Mouse (Mus musculus): ENCODE data around the gene Map2k2. TPM values are rescaled to one million over a fixed set of nuclear protein-coding genes. Genes with fewer than 3 reads are reported as not detected.
A peak's percentile ranks its signal among the peaks of the same experiment; 100 is the strongest.

Gene Map2k2
- total and polyA plus RNA-seq, 3 experiments = 147 to 212 TPM; not detected in 1

DNA sequence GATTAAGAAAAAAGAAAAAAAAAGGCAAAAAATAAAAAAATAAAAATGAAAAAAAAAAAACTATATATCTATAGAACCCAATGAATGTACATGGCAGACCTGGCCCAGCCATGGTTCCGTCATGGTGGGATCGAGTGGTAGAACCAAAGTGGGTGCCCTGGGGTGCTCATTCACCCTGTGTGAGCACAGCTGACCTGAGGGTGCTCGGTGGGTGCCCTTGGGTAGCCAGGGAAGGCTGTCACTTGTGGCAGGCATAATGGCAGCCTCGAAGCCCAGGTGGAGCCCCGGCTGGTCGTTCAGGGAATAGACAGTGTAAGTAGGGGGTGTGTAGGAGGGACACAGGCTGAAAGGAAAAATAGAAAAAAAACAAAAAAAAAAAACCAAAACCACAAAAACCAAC is 45.5 kb downstream of the Map2k2 start:
- no peaks in the 10 kb centered on the region for H3K4me1 ChIP-seq (ENCODE audit: control insufficient read depth in 1 of 2, insufficient read depth in 2 of 2, low read length in 2 of 2)
- no peak for DNase-seq (ENCODE audit: low read depth, low spot score)
- no peaks in the 10 kb centered on the region for H3K27me3 ChIP-seq (ENCODE audit: control insufficient read depth in 1 of 2, insufficient read depth in 2 of 2, low read length in 2 of 2)
- TF ChIP-seq MAFK (IDR thresholded peaks at IDR 0.05; ENCODE audit: borderline replicate concordance, low read depth, low read length) (no peak), CHD1 (IDR thresholded peaks at IDR 0.05; ENCODE audit: low read depth, low read length) (no peak), ZNF384 (IDR thresholded peaks at IDR 0.05; ENCODE audit: low read depth, low read length) (0 out of 2 replicates have a peak, but pooled peaks have one; percentile 25), POLR2A (IDR thresholded peaks at IDR 0.05; ENCODE audit: control insufficient read depth in 1 of 2, insufficient read depth in 1 of 2, low read depth in 1 of 2, low read length in 2 of 2, poor library complexity in 1 of 2) (peak in 1 of 2 experiments; percentile 37; a peak in 1 of 4 replicates), MAZ (IDR thresholded peaks at IDR 0.05; ENCODE audit: low read depth, low read length) (no peak), NRF1 (IDR thresholded peaks at IDR 0.05; ENCODE audit: insufficient read depth, low read depth, low read length, poor library complexity, severe bottlenecking) (no peak), USF1 (IDR thresholded peaks at IDR 0.05; ENCODE audit: low read depth, low read length) (no peak), POLR2AphosphoS2 (IDR thresholded peaks at IDR 0.05; ENCODE audit: low read length) (no peak; the same call in 1 of the 2 replicates), RCOR1 (IDR thresholded peaks at IDR 0.05; ENCODE audit: low read depth, low read length) (no peak), MEF2A (IDR thresholded peaks at IDR 0.05; ENCODE audit: extremely low read depth, insufficient replicate concordance, low read depth, low read length, poor library complexity, severe bottlenecking) (no peak), MYB (IDR thresholded peaks at IDR 0.05; ENCODE audit: low read depth, low read length) (no peak), UBTF (IDR thresholded peaks at IDR 0.05; ENCODE audit: borderline replicate concordance, insufficient read depth, low read depth, low read length) (no peak), GABPA (IDR thresholded peaks at IDR 0.05; ENCODE audit: low read depth, low read length) (no peak), BHLHE40 (IDR thresholded peaks at IDR 0.05; ENCODE audit: borderline replicate concordance, low read depth, low read length) (no peak), ZMIZ1 (IDR thresholded peaks at IDR 0.05; ENCODE audit: low read depth, low read length) (no peak)
- no peaks in the 10 kb centered on the region for H3K9me3 ChIP-seq (replicated peaks; ENCODE audit: insufficient read depth, low read length)
- H3K27ac ChIP-seq (ENCODE audit: control insufficient read depth, low read depth, low read length) = no peak overlapping the region
- H3K36me3 ChIP-seq (ENCODE audit: control insufficient read depth in 1 of 2, insufficient read depth in 2 of 2, low read length in 2 of 2) = peaks cover 0 to 13% of the 10 kb centered on the region in 2 experiments; a peak in 2 of 4 replicates
- no peak overlapping the region for H3K9ac ChIP-seq (ENCODE audit: control insufficient read depth, low read depth, low read length, poor library complexity, severe bottlenecking)
- peaks cover 14% of the 10 kb centered on the region for H3K79me2 ChIP-seq (ENCODE audit: control insufficient read depth, insufficient read depth, low read length, poor library complexity)
- no peak overlapping the region for H3K4me3 ChIP-seq (ENCODE audit: control insufficient read depth in 1 of 2, insufficient read depth in 1 of 2, low read depth in 2 of 2, low read length in 2 of 2)

DNA sequence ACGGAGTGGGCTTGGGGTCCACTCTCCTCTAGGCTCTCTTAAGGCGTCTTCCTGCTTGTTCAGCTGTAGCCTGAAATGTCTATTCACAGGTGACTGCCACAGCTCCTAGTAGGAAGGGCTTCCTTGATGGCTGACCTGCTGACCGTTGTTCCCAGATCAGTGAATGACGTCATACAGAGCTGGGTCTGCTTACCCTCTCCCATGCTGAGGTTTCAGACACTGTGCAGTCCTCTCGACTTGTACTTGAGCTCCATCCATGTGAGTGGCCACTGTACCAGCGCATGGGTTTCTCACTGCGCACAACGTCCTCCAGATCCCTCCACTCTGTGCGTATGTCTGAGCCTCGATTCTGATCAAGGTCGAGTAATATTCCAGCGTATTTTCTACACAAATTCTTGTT is 46.9 kb downstream of the Map2k2 start:
- no peak overlapping the region for H3K27ac ChIP-seq (ENCODE audit: control insufficient read depth, low read depth, low read length)
- no peak overlapping the region for H3K9ac ChIP-seq (ENCODE audit: control insufficient read depth, low read depth, low read length, poor library complexity, severe bottlenecking)
- peaks cover 3% of the 10 kb centered on the region; the same call in 1 of the 2 replicates for H3K79me2 ChIP-seq (ENCODE audit: control insufficient read depth, insufficient read depth, low read length, poor library complexity)
- no peaks in the 10 kb centered on the region for H3K27me3 ChIP-seq (ENCODE audit: control insufficient read depth in 1 of 2, insufficient read depth in 2 of 2, low read length in 2 of 2)
- no peak for TF ChIP-seq TAL1 (IDR thresholded peaks at IDR 0.05; ENCODE audit: low read length)
- no peak for TF ChIP-seq BHLHE40 (IDR thresholded peaks at IDR 0.05; ENCODE audit: borderline replicate concordance, low read depth, low read length)
- no peak for TF ChIP-seq ZNF384 (IDR thresholded peaks at IDR 0.05; ENCODE audit: low read depth, low read length)
- TF ChIP-seq JUND (IDR thresholded peaks at IDR 0.05; ENCODE audit: low read depth, low read length) = no peak
- no peak for TF ChIP-seq ELF1 (IDR thresholded peaks at IDR 0.05; ENCODE audit: low read depth, low read length)
- no peak for TF ChIP-seq MEF2A (IDR thresholded peaks at IDR 0.05; ENCODE audit: extremely low read depth, insufficient replicate concordance, low read depth, low read length, poor library complexity, severe bottlenecking)
- TF ChIP-seq CTCF (IDR thresholded peaks at IDR 0.05 in 2 of 3, conservative IDR thresholded peaks at IDR 0.05 in 1 of 3; ENCODE audit: control insufficient read depth in 1 of 3, insufficient read depth in 1 of 3, low read depth in 2 of 3, low read length in 3 of 3, poor library complexity in 1 of 3, severe bottlenecking in 1 of 3) = no peak
- TF ChIP-seq MAX (IDR thresholded peaks at IDR 0.05; ENCODE audit: low read length) = no peak
- TF ChIP-seq TCF12 (IDR thresholded peaks at IDR 0.05; ENCODE audit: low read depth, low read length) = no peak
- TF ChIP-seq CHD2 (IDR thresholded peaks at IDR 0.05; ENCODE audit: low read length) = no peak
- TF ChIP-seq GATA1 (IDR thresholded peaks at IDR 0.05; ENCODE audit: low read depth, low read length) = no peak
- no peak for TF ChIP-seq E2F4 (IDR thresholded peaks at IDR 0.05; ENCODE audit: borderline replicate concordance, low read depth, low read length)
- no peak for TF ChIP-seq POLR2A (IDR thresholded peaks at IDR 0.05; ENCODE audit: control insufficient read depth in 1 of 2, insufficient read depth in 1 of 2, low read depth in 1 of 2, low read length in 2 of 2, poor library complexity in 1 of 2)
- TF ChIP-seq MAZ (IDR thresholded peaks at IDR 0.05; ENCODE audit: low read depth, low read length) = no peak
- TF ChIP-seq ZMIZ1 (IDR thresholded peaks at IDR 0.05; ENCODE audit: low read depth, low read length) = no peak
- no peak for TF ChIP-seq UBTF (IDR thresholded peaks at IDR 0.05; ENCODE audit: borderline replicate concordance, insufficient read depth, low read depth, low read length)
- no peak for DNase-seq (ENCODE audit: low read depth, low spot score)
- no peak overlapping the region for H3K4me3 ChIP-seq (ENCODE audit: control insufficient read depth in 1 of 2, insufficient read depth in 1 of 2, low read depth in 2 of 2, low read length in 2 of 2)
- H3K9me3 ChIP-seq (replicated peaks; ENCODE audit: insufficient read depth, low read length) = no peaks in the 10 kb centered on the region
- H3K4me1 ChIP-seq (ENCODE audit: control insufficient read depth in 1 of 2, insufficient read depth in 2 of 2, low read length in 2 of 2) = no peaks in the 10 kb centered on the region
- peaks cover 0 to 8% of the 10 kb centered on the region in 2 experiments; a peak in 2 of 4 replicates for H3K36me3 ChIP-seq (ENCODE audit: control insufficient read depth in 1 of 2, insufficient read depth in 2 of 2, low read length in 2 of 2)

Data from MEL (cell line).